Mouse (Mus musculus): ENCODE measurements around the gene 2410137M14Rik. TPM values are rescaled to one million over a fixed set of nuclear protein-coding genes. Genes with fewer than 3 reads are reported as not detected.

2410137M14Rik gene
- polyA plus RNA-seq (2015; fragmentation: Nextera tagmentation; extraction: Ambion mirVana): not detected in 2 replicates

DNA sequence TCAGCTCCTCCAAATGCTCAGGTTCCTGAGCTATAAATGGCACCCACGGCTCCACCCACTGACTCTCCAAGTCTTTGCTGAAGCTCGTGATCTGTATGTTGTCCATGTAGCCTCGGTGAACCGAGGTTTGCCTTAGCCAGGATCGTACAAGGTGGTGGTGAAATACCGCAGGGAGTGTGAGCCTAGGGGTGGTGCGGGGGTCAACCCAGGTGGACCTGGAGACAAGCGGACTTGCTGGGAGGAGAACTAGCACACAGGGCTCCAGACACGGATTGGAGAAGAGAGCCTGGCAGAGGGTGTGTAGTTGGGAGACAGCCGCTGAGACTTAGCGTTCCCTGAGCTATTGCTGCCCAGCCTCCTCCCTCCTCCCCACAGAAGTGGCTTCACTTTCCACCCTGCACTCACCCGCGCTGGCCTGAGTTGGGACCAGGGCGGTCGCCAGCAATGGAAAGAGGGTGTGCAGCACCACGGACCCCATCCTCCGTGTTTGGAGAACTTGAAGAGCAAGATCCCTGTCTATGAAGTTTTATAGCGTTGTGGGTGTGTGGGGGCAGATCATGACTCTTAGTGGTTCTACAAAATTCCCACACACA lies at the start of gene 2410137M14Rik:
TSS of gene 2410137M14Rik (minus strand) at position 17 of the 593 bp plus-strand sequence.

GRCm38 (mm10) chr17:37022628-37023576 lies 41.9 kb upstream of the 2410137M14Rik start, which contains the start of gene Mog:
Gene Mog (minus strand): TSS chr17:37023398.

DNA sequence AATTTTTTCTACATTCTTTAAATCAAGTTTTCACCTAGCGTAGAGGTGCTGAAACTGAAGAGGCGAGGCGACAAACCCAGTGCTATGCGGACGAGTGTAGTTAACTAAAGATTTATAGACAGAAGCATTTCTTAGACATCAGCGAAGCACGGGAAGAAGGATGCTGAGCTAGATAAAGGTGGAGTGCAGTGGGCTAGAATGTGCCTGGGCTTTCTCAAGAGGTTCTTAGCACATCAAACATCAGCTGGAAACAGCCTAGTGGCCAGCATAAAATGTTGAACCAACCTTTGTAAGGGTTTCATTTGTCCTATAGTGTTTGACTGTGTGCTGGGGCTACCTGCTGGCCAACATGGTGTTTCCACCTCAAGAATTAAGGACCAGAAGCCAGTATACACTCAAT lies 19.8 kb upstream of the 2410137M14Rik start, which contains the start of gene Zfp57:
TSS of gene Zfp57 (plus strand) at position 301 of the 400 bp plus-strand sequence.

DNA sequence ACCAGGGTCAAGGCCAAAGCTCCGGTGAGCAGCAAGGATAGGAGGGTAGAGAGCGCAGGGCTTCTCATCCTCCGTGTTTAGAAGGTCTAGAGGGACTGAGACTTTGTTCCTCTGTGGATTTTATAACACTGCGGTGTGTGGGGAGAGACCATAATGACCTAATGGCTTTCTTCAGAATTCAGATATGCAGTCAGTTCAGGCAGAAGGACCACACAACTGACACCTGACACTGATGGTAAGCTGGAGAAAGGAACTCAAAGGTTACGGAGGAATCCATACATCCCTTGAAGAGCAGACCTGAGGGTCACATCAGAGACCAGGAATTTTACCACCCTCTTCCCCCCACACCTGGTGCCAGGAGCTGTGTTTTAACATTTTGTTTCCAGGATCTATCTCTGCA lies 8.4 kb upstream of the 2410137M14Rik start, which contains the start of gene H2-M5:
TSS of gene H2-M5 (minus strand) at position 101 of the 400 bp plus-strand sequence.

DNA sequence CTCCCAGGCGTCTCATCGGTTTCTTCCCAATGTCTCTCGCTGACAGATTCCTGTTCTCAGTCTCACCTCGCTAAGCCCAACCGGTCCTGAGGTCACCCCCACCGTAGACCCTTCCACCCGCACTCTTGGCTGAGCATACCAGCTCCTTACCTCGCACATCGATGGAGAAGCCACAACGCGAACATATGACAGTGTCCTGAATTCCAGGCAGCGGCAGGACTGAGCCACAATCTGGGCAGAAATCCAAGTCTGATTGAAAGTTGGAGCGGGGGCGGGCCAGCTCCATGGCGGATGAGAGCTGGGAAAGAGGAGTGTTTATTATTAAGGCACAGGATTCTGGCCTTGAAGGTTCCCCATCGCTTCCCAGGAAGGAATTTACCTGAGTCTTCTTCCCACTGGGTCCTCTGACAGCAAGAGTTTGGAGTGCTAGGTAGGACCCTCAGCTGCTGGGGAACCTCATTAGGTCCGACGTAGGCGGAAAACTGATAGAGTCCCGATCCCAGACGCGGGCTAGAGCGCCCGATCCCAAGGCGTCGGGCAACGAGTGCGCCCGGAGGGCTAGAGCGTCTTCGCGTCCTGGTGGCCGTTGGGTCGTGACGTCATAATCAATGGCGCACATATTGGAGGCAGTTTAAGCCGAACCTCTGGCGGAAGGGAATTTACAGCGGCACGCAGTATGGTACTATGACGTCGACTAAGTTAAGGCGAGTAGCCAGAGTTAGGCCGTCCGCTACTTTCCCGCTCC lies 22.9 kb downstream of the 2410137M14Rik start, which contains the start of the genes Znrd1 and Znrd1as:
TSS of gene Znrd1 (minus strand) at position 561 of the 745 bp plus-strand sequence.
TSS of gene Znrd1as (plus strand) at position 594 of the 745 bp plus-strand sequence.

DNA sequence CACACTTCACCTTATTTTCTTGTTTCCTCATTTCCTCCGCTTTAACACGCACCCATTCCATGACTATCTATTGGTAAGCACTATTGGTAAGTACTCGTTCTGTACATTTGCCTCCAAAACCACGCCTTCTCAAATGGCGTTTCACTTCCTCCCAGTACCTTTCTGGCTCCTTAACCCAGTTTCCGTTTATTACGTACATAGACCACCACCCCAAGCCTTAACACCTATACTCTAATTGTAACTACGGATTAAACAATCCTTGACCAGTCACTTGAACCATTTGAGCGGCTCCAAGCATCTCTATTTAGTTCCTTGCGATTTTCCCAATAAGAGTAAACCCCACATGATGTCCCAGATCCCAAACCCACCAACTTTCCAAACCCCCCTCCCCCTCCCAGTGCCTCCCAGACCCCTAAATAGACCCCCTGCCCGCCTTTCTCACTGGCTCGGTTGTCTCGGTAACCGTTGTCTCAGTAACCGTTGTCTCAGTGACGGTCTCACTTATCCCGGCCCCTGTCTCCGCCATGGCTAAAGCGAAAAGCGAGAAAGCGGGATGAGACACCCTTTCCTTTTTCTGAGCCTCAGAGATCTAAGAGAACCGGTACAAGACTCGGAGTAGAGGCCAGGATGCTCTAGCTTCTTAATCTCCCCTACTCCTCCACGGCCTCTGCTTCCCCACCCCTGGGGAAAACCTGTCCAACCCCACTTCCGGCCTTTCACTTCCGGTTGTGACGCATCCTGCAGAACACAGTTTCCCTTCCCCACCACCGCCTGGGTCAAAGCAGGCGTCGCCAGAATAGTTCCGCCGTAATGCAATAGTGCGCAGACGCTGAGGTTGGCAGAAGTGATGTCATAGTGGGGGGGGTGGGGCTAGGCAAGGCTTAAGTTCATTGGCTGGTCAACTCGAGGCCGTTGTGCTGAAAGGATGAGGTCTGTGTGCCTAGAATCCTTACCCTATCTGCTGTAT lies 29.8 kb downstream of the 2410137M14Rik start, which contains the start of gene Ppp1r11:
TSS of gene Ppp1r11 (minus strand) at position 761 of the 967 bp plus-strand sequence.

DNA sequence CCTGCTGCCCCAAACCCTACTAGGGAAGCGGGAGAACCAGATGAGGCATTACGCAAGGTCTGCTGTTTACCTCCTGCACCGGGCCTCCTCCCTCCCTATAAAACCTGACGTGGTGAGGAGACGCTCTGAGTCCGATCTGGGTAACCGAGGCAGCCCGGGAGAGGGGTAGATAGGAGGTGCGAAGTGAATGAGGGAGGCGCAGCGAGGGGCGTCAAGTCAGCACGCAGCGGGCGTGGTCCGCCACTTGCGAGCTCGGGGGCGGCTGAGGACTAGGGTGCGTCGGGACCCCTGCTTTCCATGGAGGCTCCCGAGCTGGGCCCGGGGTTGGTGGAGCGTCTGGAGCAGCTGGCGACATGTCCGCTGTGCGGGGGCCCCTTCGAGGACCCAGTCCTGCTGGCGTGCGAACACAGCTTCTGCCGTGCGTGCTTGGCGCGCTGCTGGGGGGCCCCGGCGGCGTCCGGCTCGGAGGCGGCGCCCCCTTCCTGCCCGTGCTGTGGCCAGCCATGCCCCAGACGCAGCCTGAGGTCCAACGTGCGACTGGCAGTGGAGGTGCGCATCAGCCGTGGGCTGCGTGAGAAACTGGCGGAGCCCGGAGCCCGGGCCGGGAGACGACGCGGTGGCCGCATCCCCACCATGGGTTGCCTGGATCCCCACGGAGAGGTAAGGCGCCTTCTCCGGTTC lies 38.1 kb downstream of the 2410137M14Rik start, which contains the start of gene Rnf39:
TSS of gene Rnf39 (plus strand) at position 128 of the 681 bp plus-strand sequence.

Other genes with a start within 250 kb of the 2410137M14Rik start
- gene H2-M10.5, start 208.3 kb downstream of the 2410137M14Rik start, polyA plus RNA-seq (2015; fragmentation: Nextera tagmentation; extraction: Ambion mirVana): not detected in 2 replicates
- not detected in 2 replicates for gene H2-M10.6, start 169.1 kb downstream of the 2410137M14Rik start, polyA plus RNA-seq (2015; fragmentation: Nextera tagmentation; extraction: Ambion mirVana)
- 30.2 and 41.1 TPM in 2 replicates for gene Trim26, start 144.1 kb downstream of the 2410137M14Rik start, polyA plus RNA-seq (2015; fragmentation: Nextera tagmentation; extraction: Ambion mirVana)
- gene Trim15, start 114.0 kb downstream of the 2410137M14Rik start, polyA plus RNA-seq (2015; fragmentation: Nextera tagmentation; extraction: Ambion mirVana): 0.09 TPM in 1 of 2 replicates, not detected in the other
- 5.5 and 5.9 TPM in 2 replicates for gene Trim10, start 111.7 kb downstream of the 2410137M14Rik start, polyA plus RNA-seq (2015; fragmentation: Nextera tagmentation; extraction: Ambion mirVana)
- gene Trim40, start 91.1 kb downstream of the 2410137M14Rik start, polyA plus RNA-seq (2015; fragmentation: Nextera tagmentation; extraction: Ambion mirVana): not detected in 2 replicates
- gene Trim31, start 83.1 kb downstream of the 2410137M14Rik start, polyA plus RNA-seq (2015; fragmentation: Nextera tagmentation; extraction: Ambion mirVana): not detected in 2 replicates
- gene Rnf39, start 38.3 kb downstream of the 2410137M14Rik start, polyA plus RNA-seq (2015; fragmentation: Nextera tagmentation; extraction: Ambion mirVana): 0.44 and 0.91 TPM in 2 replicates
- gene Ppp1r11, start 29.5 kb downstream of the 2410137M14Rik start, polyA plus RNA-seq (2015; fragmentation: Nextera tagmentation; extraction: Ambion mirVana): 115 and 189 TPM in 2 replicates
- gene Znrd1, start 22.7 kb downstream of the 2410137M14Rik start, polyA plus RNA-seq (2015; fragmentation: Nextera tagmentation; extraction: Ambion mirVana): 64.6 and 73.7 TPM in 2 replicates
- gene Znrd1as, start 22.6 kb downstream of the 2410137M14Rik start, polyA plus RNA-seq (2015; fragmentation: Nextera tagmentation; extraction: Ambion mirVana): 6.8 and 8.3 TPM in 2 replicates
- gene H2-M5, start 8.3 kb upstream of the 2410137M14Rik start, polyA plus RNA-seq (2015; fragmentation: Nextera tagmentation; extraction: Ambion mirVana): 0.12 TPM in 1 of 2 replicates, not detected in the other
- gene Zfp57, start 19.9 kb upstream of the 2410137M14Rik start, polyA plus RNA-seq (2015; fragmentation: Nextera tagmentation; extraction: Ambion mirVana): 14.6 and 21.4 TPM in 2 replicates
- 0.06 TPM in 1 of 2 replicates, not detected in the other for gene Mog, start 42.2 kb upstream of the 2410137M14Rik start, polyA plus RNA-seq (2015; fragmentation: Nextera tagmentation; extraction: Ambion mirVana)
- gene Gabbr1, start 64.7 kb upstream of the 2410137M14Rik start, polyA plus RNA-seq (2015; fragmentation: Nextera tagmentation; extraction: Ambion mirVana): 10.0 and 17.7 TPM in 2 replicates
- not detected in 2 replicates for gene Olfr90, start 107.3 kb upstream of the 2410137M14Rik start, polyA plus RNA-seq (2015; fragmentation: Nextera tagmentation; extraction: Ambion mirVana)
- 0.09 TPM in 1 of 2 replicates, not detected in the other for gene Olfr91, start 117.0 kb upstream of the 2410137M14Rik start, polyA plus RNA-seq (2015; fragmentation: Nextera tagmentation; extraction: Ambion mirVana)
- not detected in 2 replicates for gene Olfr92, start 138.9 kb upstream of the 2410137M14Rik start, polyA plus RNA-seq (2015; fragmentation: Nextera tagmentation; extraction: Ambion mirVana)
- not detected in 2 replicates for gene Olfr93, start 180.3 kb upstream of the 2410137M14Rik start, polyA plus RNA-seq (2015; fragmentation: Nextera tagmentation; extraction: Ambion mirVana)
- 0.25 TPM in 1 of 2 replicates, not detected in the other for gene Ubd, start 212.7 kb upstream of the 2410137M14Rik start, polyA plus RNA-seq (2015; fragmentation: Nextera tagmentation; extraction: Ambion mirVana)
- not detected in 2 replicates for gene Olfr94, start 219.8 kb upstream of the 2410137M14Rik start, polyA plus RNA-seq (2015; fragmentation: Nextera tagmentation; extraction: Ambion mirVana)
- not detected in 2 replicates for gene Olfr95, start 231.9 kb upstream of the 2410137M14Rik start, polyA plus RNA-seq (2015; fragmentation: Nextera tagmentation; extraction: Ambion mirVana)
- gene Olfr96, start 238.9 kb upstream of the 2410137M14Rik start, polyA plus RNA-seq (2015; fragmentation: Nextera tagmentation; extraction: Ambion mirVana): not detected in 2 replicates